Mouse (Mus musculus): ENCODE measurements around the gene Sf3b3. TPM values are rescaled to one million over a fixed set of nuclear protein-coding genes. Genes with fewer than 3 reads are reported as not detected.

Sf3b3 gene
- polyA plus RNA-seq, 1 experiment from 2014 or later: 187 TPM

Other genes starting within 250 kb of the Sf3b3 start
- 31.8 and 32.3 TPM in 2 replicates for gene Vac14, start 228.2 kb downstream of the Sf3b3 start, polyA plus RNA-seq (2016; fragmentation: Nextera tagmentation; extraction: Ambion mirVana)
- gene Mtss1l, start 125.3 kb downstream of the Sf3b3 start, polyA plus RNA-seq (2016; fragmentation: Nextera tagmentation; extraction: Ambion mirVana): 10.5 and 10.6 TPM in 2 replicates
- gene Il34, start 40.9 kb downstream of the Sf3b3 start, polyA plus RNA-seq (2016; fragmentation: Nextera tagmentation; extraction: Ambion mirVana): 0.75 and 1.1 TPM in 2 replicates
- 69.3 and 74.3 TPM in 2 replicates for gene Cog4, start 187 bp downstream of the Sf3b3 start, polyA plus RNA-seq (2016; fragmentation: Nextera tagmentation; extraction: Ambion mirVana)
- gene Fuk, start 55.7 kb upstream of the Sf3b3 start, polyA plus RNA-seq (2016; fragmentation: Nextera tagmentation; extraction: Ambion mirVana): 10.5 and 11.2 TPM in 2 replicates
- 30.7 and 31.6 TPM in 2 replicates for gene St3gal2, start 73.1 kb upstream of the Sf3b3 start, polyA plus RNA-seq (2016; fragmentation: Nextera tagmentation; extraction: Ambion mirVana)
- gene Ddx19a, start 151.0 kb upstream of the Sf3b3 start, polyA plus RNA-seq (2016; fragmentation: Nextera tagmentation; extraction: Ambion mirVana): 17.6 and 18.3 TPM in 2 replicates
- gene Ddx19b, start 185.0 kb upstream of the Sf3b3 start, polyA plus RNA-seq (2016; fragmentation: Nextera tagmentation; extraction: Ambion mirVana): 11.1 and 11.3 TPM in 2 replicates
- 81.5 and 82.0 TPM in 2 replicates for gene Aars, start 186.4 kb upstream of the Sf3b3 start, polyA plus RNA-seq (2016; fragmentation: Nextera tagmentation; extraction: Ambion mirVana)
- 0.60 TPM in 1 of 2 replicates, not detected in the other for gene Exosc6, start 209.6 kb upstream of the Sf3b3 start, polyA plus RNA-seq (2016; fragmentation: Nextera tagmentation; extraction: Ambion mirVana)
- gene Clec18a, start 245.6 kb upstream of the Sf3b3 start, polyA plus RNA-seq (2016; fragmentation: Nextera tagmentation; extraction: Ambion mirVana): 0.56 and 0.63 TPM in 2 replicates
- 14.7 TPM in 2 replicates for gene Pdpr, start 247.8 kb upstream of the Sf3b3 start, polyA plus RNA-seq (2016; fragmentation: Nextera tagmentation; extraction: Ambion mirVana)

Data from midbrain, embryonic 12.5 days (tissue).